Mouse (Mus musculus) liver, embryonic 14.5 days (tissue): ENCODE results near the gene Stk38. TPM values are rescaled to one million over a fixed set of nuclear protein-coding genes. Genes with fewer than 3 reads are reported as not detected.
"Not testable (repeated sequence)": the region's sequence is repeated elsewhere in the genome, so short reads cannot be mapped to it uniquely, and the experiment has no call there.

Source experiments
- ATAC-seq: fragments of 200-750 bp; cut with Nextera tagmentation; 2 replicates; pipeline ENCODE4 v1.8.0; 2017; ENCODE audit warnings: moderate number of reproducible peaks, mild to moderate bottlenecking, moderate library complexity; ENCODE audit not compliant: insufficient read depth
- DNase-seq, 3 experiments: peaks; one replicate each; pipeline ENCODE4 v3.0.0-alpha.2; 2012 to 2013; ENCODE audit warnings: low read depth in 3 of 3, low spot score in 3 of 3
- H3K27ac ChIP-seq: fragments of 300-500 bp; sonication (generic); 2 replicates; pipeline ENCODE4 v1.5.1; 2014; ENCODE audit warnings: moderate library complexity, mild to moderate bottlenecking, control low read depth, inconsistent platforms
- H3K27me3 ChIP-seq: fragments of 300-500 bp; sonication (generic); 2 replicates; pipeline ENCODE4 v1.6.1; 2014; ENCODE audit warnings: mild to moderate bottlenecking, low read length, moderate library complexity; ENCODE audit not compliant: control insufficient read depth, insufficient read depth
- H3K36me3 ChIP-seq: fragments of 300-500 bp; sonication (generic); replicated peaks from 2 replicates; pipeline ENCODE4 v1.6.1; 2014; ENCODE audit warnings: low read depth; ENCODE audit not compliant: control insufficient read depth, insufficient read depth
- H3K4me1 ChIP-seq, 2 experiments: fragments of 200-500 bp in 1 of 2; fragments of 300-500 bp in 1 of 2; sonication (generic) in 1 of 2; replicated peaks; 2 replicates each; pipeline ENCODE4 v1.6.1; 2012 to 2014; ENCODE audit warnings: antibody characterized with exemption in 1 of 2, inconsistent platforms in 1 of 2, low read length in 1 of 2; ENCODE audit not compliant: control insufficient read depth in 2 of 2, insufficient read depth in 2 of 2
- H3K4me2 ChIP-seq: fragments of 300-500 bp; sonication (generic); 2 replicates; pipeline ENCODE4 v1.6.1; 2014; ENCODE audit warnings: low read depth, mild to moderate bottlenecking, control low read depth, moderate library complexity
- H3K4me3 ChIP-seq, 2 experiments: fragments of 200-500 bp in 1 of 2; fragments of 300-500 bp in 1 of 2; sonication (generic) in 1 of 2; 2 replicates each; pipeline ENCODE4 v1.5.1; 2012 to 2014; ENCODE audit warnings: low read depth in 2 of 2, low read length in 2 of 2, mild to moderate bottlenecking in 2 of 2, control low read depth in 1 of 2, inconsistent platforms in 1 of 2, moderate library complexity in 1 of 2; ENCODE audit not compliant: insufficient read depth in 1 of 2
- H3K9ac ChIP-seq: fragments of 300-500 bp; sonication (generic); replicated peaks from 2 replicates; pipeline ENCODE4 v1.6.1; 2014; ENCODE audit warnings: mild to moderate bottlenecking, control low read depth, moderate library complexity
- H3K9me3 ChIP-seq: fragments of 300-500 bp; sonication (generic); 2 replicates; pipeline ENCODE4 v1.6.1; 2016; ENCODE audit warnings: low read length, mixed read lengths; ENCODE audit not compliant: control insufficient read depth
- CTCF ChIP-seq: IDR thresholded peaks from 2 replicates; pipeline ENCODE4 v1.5.1; 2016; ENCODE audit warnings: antibody characterized with exemption, low read depth, control low read depth
- EP300 ChIP-seq: IDR thresholded peaks from 2 replicates; pipeline ENCODE4 v1.6.1; 2016; ENCODE audit warnings: antibody characterized with exemption, low read depth
- WGBS: fragments of 180-500 bp; shearing (Covaris S2); extraction: QIAGEN DNeasy Blood & Tissue Kit; methylation state at CpG from one replicate; pipeline ENCODE4 v1.1.7; 2014; ENCODE audit not compliant: insufficient replicate concordance; 5-methylcytosine and 5-hydroxymethylcytosine counted together
- polyA plus RNA-seq, 2 experiments: library from polyadenylated mRNA; depleted of rRNA in 1 of 2; stranded (reverse) in 1 of 2; unstranded in 1 of 2; fragments of >200 nt; fragmentation: Nextera tagmentation in 1 of 2; extraction: Ambion mirVana in 1 of 2; gene quantifications; 2 replicates each; pipeline versions ENCODE4 v1.2.1 to v1.2.3; 2012 to 2014

The Stk38 gene
- polyA plus RNA-seq, 2 experiments = 29.2 to 31.8 TPM

- ATAC-seq = no peak
- no peak overlapping the region for H3K9ac ChIP-seq
- DNase-seq = no peak
- H3K9me3 ChIP-seq = no peaks in the 10 kb centered on the region
- no peak overlapping the region for H3K4me3 ChIP-seq
- no peak overlapping the region for H3K27ac ChIP-seq
- TF ChIP-seq EP300 (no peak), CTCF (no peak)
- H3K4me1 ChIP-seq = peaks cover 19 to 23% of the 10 kb centered on the region in 2 experiments
- 3% methylated on average over 1 of the region's 1 CpGs for WGBS
- peaks cover 18% of the 10 kb centered on the region for H3K36me3 ChIP-seq
- no peaks in the 10 kb centered on the region for H3K27me3 ChIP-seq
- no peak overlapping the region for H3K4me2 ChIP-seq
Measured at GRCm38 (mm10) chr17:29003740-29004139, 4.1 kb downstream of the Stk38 start.

GRCm38 (mm10) chr17:29000465-29000864, 7.3 kb downstream of the Stk38 start:
- no peak for ATAC-seq
- no peak overlapping the region for H3K27ac ChIP-seq
- 66% methylated on average over 6 of the region's 6 CpGs for WGBS

GRCm38 (mm10) chr17:28994615-28995014, 13.2 kb downstream of the Stk38 start:
- H3K4me3 ChIP-seq = no peak overlapping the region
- no peak overlapping the region for H3K4me2 ChIP-seq
- ATAC-seq (no peak), DNase-seq (no peak)
- peaks cover 38% of the 10 kb centered on the region for H3K36me3 ChIP-seq
- no peak overlapping the region for H3K9ac ChIP-seq
- no peak overlapping the region for H3K27ac ChIP-seq
- H3K27me3 ChIP-seq = no peaks in the 10 kb centered on the region
- H3K9me3 ChIP-seq = no peaks in the 10 kb centered on the region
- H3K4me1 ChIP-seq = no peaks in the 10 kb centered on the region
- 82% methylated on average over 4 of the region's 4 CpGs for WGBS
- no peak for TF ChIP-seq EP300
- TF ChIP-seq CTCF = no peak

More at GRCm38 (mm10) chr17:29000465-29000864, 7.3 kb downstream of the Stk38 start:
- Histone ChIP-seq H3K4me1 (peaks cover 8 to 9% of the 10 kb centered on the region in 2 experiments; a peak in 3 of 4 replicates), H3K4me2 (no peak overlapping the region), H3K36me3 (peaks cover 32% of the 10 kb centered on the region), H3K4me3 (no peak overlapping the region), H3K9ac (no peak overlapping the region), H3K27me3 (no peaks in the 10 kb centered on the region), H3K9me3 (no peaks in the 10 kb centered on the region)
- TF ChIP-seq CTCF = no peak
- no peak for TF ChIP-seq EP300
- DNase-seq = no peak

- not testable (repeated sequence) for H3K4me3 ChIP-seq, DNase-seq, ATAC-seq, H3K4me1 ChIP-seq, H3K9ac ChIP-seq, H3K9me3 ChIP-seq, H3K27me3 ChIP-seq, H3K4me2 ChIP-seq, H3K27ac ChIP-seq
- 89% methylated on average over 1 of the region's 1 CpGs for WGBS
- H3K36me3 ChIP-seq = peaks cover 38% of the 10 kb centered on the region
Measured at GRCm38 (mm10) chr17:28993004-28993403, 14.8 kb downstream of the Stk38 start.

- Histone ChIP-seq H3K36me3 (peaks cover 38% of the 10 kb centered on the region), H3K27me3 (no peaks in the 10 kb centered on the region), H3K27ac (no peak overlapping the region), H3K4me2 (no peak overlapping the region), H3K9ac (no peak overlapping the region), H3K4me3 (no peak overlapping the region), H3K4me1 (no peaks in the 10 kb centered on the region), H3K9me3 (no peaks in the 10 kb centered on the region)
- no peak for ATAC-seq
- 84% methylated on average over 7 of the region's 7 CpGs for WGBS
- DNase-seq = no peak
- TF ChIP-seq CTCF = no peak
- TF ChIP-seq EP300 = no peak
Measured at GRCm38 (mm10) chr17:28992105-28992504, 15.7 kb downstream of the Stk38 start.
